Mouse (Mus musculus) heart, postnatal 14 days (tissue): Measurements from ENCODE around the gene Etl4. TPM values are rescaled to one million over a fixed set of nuclear protein-coding genes. Genes with fewer than 3 reads are reported as not detected.
A peak's percentile ranks its signal among the peaks of the same experiment; 100 is the strongest.
"Not testable (repeated sequence)": the region's sequence is repeated elsewhere in the genome, so short reads cannot be mapped to it uniquely, and the experiment has no call there.

ENCODE experiments used
- DNase-seq, 2 experiments: peaks; one replicate each; pipeline ENCODE4 v3.0.0; 2021 to 2022
- intact Hi-C: fragments of 180-260 bp; cut with DNase I; formaldehyde crosslinking; loops from one replicate; pipeline ENCODE4 v1.15.1; 2025
- total RNA-seq, 2 experiments: library from RNA; stranded (reverse); gene quantifications; 2 replicates each; pipeline ENCODE4 v1.2.3; 2021

Etl4 gene
- total RNA-seq, 2 experiments from 2014 or later: 44.5 to 47.0 TPM

DNA sequence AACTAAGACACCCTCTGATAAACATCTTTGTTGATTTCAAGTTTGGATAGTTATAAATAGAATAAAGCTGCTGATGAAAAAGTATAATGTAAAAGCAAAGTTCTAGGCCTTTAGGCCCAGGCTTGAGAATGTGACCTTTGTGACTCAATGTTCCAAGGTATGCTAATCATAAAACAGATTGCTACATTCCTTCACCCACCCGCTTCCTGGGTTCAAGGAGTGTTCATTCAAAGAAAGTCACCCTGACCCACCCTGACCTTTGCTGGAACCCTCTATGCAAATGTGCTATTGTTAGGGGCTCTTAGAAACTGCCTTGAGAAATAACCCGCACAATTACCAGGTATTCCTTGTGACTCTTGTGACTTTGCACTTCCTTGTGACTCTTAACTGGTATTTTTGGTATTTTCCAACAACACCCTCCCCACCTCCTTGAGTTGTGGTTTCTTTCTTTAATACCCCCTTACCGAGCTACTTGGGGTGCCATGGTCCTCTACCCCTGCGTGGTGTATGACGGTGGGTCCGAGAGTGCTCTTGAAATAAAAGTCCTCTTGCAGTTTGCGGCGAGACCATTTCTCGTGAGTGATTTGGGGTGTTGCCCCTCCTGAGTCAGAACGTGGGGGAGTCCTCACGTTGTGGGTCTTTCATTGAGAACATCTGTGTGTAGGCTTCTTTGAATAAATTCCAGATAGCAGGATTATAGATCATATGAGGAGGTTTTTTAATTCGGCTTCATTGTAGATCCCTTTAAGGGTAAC, 758.9 kb downstream of the Etl4 start:
- intact Hi-C loops: loop anchor here (5.0 kb wide), 1 partner anchor 176 kb away; no protein-coding TSS in a partner anchor
- not testable (repeated sequence) for DNase-seq

DNA sequence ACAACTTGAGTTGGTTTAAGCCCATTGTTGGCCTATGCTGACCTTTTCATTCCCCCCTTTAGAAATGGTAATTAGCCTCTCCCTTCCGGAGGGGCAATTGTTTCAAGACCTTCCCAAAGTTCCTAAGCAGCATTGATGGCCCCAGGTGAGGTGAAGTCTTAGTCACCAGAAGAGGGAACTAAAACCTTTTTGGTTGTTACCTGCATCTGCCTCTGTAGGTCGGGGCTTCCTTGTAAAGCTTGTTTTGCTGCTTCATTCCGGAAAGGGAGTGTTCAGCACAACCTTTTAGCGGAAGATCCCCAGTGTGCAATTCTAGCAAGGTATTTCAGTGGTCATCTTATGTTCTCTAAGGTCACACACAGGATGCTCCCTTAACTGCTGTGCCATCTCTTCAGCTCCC, 759.8 kb downstream of the Etl4 start:
- intact Hi-C loops: loop anchor here (5.0 kb wide), 1 partner anchor 177 kb away; no protein-coding TSS in a partner anchor

DNA sequence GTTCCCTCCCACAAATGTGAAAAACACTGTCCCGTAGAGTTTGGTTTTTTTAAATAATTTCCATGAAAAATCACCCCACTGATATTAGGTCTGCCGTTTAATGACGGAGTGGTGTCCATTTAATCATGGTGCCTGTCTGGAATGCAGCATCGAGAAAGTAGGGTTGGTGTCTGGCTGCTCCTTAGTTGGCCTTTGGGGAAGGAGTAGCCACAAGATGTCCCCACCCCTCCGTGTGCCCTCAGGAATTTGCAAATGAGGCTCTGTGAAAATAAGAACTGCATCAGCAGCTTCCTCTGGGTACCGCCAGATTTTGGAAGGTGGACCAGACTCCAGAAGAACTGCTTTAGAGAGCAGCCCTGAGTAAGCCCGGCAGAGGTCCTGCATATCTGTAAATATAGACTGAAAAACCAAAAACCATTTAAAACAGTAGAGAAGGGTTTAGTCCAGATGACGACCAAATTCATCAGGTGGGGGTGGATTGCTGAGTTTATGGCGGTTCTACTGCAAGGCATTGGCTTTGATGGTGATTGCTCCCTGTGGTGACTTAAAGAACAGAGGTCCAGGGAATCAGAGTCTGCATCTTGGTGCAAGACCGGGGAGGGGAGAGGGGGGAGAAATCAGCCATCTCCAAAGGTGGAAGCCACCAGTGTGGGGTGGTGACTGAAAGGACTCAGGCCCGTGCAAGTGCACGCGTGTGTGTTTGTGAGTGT, 762.1 kb downstream of the Etl4 start:
- DNase-seq: no peak
- intact Hi-C loops: loop anchor here (5.0 to 10.0 kb wide), 2 partner anchors 106 to 1257 kb away; no protein-coding TSS in a partner anchor

More for the DNA sequence above, 759.8 kb downstream of the Etl4 start:
- DNase-seq: no peak

DNA sequence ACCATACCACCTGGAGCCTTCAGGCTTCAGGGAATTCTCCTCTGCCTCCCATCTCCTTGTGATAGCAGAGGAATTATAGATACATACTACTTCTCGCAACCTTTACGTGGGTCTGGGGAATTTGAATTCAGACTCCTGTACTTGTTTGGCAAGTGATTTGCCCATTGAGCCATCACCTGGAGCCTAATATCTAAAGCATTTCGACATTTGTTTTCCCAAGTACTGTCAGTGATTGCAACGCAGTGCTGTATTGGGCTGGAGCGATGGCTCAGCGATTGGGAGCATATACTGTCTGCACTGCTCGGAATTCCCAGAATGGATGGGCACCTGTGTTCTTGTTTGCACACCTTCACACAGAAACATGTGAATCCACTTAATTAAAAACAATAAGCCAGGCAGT, 762.7 kb downstream of the Etl4 start:
- intact Hi-C loops: loop anchor here (5.0 to 10.0 kb wide), 2 partner anchors 105 to 1257 kb away; no protein-coding TSS in a partner anchor
- no peak for DNase-seq

DNA sequence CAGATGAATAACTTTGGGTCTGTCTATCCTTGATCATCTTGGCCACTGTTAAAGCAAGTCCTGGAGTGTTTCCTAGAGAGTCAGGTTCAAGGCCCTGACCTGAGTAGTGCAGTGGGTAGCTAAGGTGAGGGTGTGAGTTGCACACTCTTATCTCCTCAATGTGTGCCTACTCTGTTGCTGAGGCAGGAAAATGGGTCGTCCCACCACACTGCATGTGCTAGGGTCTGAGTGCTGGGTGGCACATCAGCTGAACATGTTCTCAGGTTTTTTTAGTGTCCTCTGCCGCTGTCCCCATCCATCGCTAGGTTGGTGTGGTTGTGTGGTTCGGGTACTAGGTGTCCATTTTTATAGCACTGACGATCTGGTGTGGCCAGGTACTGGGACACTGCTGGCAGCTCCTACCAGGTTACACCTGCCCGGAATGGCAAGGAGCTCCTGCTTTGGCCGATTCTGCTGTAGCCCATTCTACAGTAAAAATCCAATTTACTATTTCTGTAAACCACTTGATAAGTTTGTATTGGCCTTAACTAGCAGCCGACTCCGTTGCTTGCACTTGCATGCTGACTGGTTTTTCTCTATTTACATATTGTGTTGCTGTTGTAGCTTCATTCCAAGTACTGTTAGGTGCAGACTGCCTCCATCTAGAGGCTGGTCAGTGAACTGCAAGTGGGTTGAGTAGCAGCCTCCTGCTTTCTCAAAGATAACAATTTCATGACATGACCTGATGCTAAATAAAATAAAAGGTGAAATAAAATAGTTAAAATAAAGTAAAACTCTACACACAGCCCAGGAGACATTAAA, 763.4 kb downstream of the Etl4 start:
- DNase-seq: peak; percentile 54 to 64
- intact Hi-C loops: loop anchor here (5.0 to 10.0 kb wide), 2 partner anchors 104 to 1258 kb away; no protein-coding TSS in a partner anchor

DNA sequence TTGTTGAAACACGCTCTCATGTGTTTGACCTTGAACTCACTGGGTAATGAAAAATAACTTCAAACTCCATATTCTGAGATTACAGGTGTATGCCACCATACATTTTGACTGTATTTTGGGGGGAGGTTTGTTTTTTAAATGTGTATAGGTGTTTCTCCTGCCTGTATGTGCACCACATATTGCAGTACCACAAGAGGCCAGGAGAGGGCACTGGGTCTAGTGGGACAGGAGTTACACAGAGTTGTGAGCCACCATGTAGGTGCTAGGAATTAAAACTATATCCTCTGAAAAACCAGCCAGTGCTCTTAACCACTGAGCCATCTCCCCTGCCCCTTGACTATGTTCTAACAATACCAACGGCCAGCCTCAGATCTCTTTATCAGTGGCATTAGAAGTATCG, 766.8 kb downstream of the Etl4 start:
- DNase-seq: peak in 1 of 2 experiments; percentile 8
- intact Hi-C loops: loop anchor here (10.0 kb wide), 1 partner anchor 1262 kb away; no protein-coding TSS in a partner anchor

DNA sequence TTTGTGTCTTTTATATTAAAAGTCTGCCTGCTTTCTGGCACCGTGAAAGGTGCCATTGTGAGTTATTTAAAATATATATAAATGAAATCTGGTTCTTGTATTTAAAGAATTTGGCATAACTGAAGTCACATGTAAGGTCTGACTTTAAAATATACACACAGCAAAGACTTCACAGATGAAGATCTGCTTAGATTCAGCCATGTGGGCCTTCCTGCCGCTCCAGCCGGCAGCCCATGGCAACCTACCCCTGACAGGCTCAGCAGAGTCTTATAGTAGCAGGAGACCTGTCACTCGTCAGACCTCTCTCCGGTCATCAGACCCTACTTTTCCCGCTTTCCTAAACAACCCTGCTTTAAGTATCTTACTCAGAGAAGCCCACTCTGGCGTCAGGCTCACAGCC, 769.2 kb downstream of the Etl4 start:
- intact Hi-C loops: loop anchor here (10.0 kb wide), 1 partner anchor 1264 kb away; no protein-coding TSS in a partner anchor

DNA sequence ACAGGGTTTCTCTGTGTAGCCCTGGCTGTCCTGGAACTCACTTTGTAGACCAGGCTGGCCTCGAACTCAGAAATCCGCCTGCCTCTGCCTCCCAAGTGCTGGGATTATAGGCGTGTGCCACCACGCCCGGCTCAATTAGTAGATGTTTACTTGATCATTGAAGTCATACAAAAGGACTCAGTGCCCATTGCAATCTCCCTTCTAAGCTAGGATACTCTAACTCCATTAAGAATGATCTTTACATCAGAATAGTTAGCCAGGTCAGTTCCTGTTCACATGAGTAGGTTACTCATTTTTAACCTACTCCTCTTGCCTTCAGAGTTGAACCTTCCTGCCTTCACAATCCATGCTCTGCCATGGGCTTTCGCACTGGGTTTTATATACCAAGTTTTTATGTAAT, 772.6 kb downstream of the Etl4 start:
- DNase-seq, intact Hi-C loops: not testable (repeated sequence)

More for the DNA sequence above, 769.2 kb downstream of the Etl4 start:
- DNase-seq: no peak

DNA sequence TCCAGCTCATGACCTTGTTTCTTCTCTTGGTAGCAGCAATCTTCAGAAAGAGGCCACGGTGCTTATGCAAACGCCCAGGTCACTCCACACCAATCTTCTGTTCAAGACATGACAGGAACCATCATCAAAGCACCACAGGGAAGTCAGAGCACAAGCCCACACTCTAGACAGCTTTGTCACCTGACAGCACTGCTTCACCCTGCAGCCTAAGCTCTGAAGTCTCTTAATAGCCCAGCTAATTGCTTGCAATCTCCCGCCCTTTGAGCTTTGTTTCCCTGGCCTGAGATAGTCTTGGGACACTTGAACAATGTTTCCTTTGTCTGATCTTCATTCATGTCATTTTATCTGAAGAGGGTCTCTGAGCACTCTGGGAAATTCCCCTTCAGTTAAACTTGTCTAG, 779.8 kb downstream of the Etl4 start:
- intact Hi-C loops: no loop called here
- DNase-seq: no peak

DNA sequence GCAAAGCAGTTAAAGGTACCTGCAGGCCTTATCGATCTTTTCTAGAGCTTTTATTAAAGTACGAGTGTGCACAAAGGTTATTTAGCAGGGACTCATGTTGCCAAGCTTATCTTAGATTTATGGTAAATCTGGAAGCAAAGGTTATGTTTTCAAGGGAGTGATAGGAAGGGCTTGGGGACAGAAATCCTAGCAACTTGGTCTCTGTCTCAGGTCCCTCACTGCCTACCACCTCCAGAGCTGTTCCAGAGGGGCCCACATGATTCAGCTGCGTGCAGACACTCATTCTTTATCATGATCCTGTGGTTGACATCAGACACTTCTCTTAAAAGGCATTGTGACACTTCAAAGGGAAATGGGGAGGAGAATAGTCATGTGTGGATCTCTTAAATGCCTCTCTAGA, 783.3 kb downstream of the Etl4 start:
- no peak for DNase-seq
- intact Hi-C loops: no loop called here

DNA sequence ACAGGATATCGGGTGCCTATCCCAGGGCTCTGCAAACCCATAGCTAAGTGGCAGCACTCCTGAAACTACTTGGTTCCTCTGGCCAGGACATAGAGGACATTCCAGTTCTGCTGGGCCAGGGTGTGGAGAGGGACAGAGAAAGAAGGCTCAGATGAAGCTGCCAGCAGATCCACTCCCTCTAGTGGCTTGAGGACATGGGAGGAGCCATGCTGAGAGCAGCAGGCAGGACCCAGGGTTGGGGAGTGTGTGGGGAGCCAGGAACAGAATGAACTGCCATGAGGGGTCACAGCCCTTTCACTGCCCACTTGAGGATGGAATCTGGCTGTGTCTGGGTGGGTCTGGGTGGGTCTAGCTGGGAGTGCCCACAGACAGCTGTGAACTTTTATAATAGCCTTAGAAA, 784.2 kb downstream of the Etl4 start:
- DNase-seq: peak in 1 of 2 experiments; percentile 4

DNA sequence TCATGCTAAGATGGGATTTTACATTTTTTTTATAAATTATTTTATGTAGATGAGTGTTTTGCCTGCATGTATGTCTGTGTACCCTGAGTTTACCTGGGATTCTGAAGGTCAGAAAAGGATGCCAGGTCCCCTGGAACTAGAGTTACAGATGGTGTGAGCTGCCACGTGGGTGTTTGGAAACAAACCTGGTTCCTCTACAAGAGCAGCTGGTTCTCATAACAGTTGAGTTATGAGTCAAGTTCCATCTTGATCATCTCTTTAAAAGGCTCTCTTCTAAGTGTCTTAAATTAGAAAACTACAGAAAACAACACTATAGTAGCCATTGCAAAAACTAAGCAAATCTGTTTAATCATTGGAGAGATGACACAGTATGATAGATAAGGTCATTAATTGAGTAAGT, 788.1 kb downstream of the Etl4 start:
- no peak for DNase-seq
- intact Hi-C loops: no loop called here

More for the DNA sequence above, 784.2 kb downstream of the Etl4 start:
- intact Hi-C loops: no loop called here

DNA sequence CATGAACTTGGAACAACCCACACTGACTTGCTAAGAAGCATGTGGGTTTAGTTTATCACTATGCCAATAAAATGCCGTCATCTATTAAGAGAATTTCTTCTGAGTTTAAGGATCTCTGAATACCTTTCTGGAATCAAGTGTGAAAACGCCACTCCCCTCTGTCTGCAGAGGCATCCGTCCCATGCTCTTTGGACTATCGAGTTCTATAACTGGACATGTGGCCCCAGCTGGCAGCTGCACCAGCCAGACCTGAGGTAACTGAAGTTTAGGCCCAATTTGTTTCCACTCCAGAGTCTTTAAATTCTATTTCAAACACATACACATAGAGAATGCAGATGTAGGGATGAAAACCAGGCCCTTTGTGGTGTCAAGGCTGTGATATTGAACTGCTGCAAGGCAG, 795.5 kb downstream of the Etl4 start:
- no peak for DNase-seq
- intact Hi-C loops: no loop called here

DNA sequence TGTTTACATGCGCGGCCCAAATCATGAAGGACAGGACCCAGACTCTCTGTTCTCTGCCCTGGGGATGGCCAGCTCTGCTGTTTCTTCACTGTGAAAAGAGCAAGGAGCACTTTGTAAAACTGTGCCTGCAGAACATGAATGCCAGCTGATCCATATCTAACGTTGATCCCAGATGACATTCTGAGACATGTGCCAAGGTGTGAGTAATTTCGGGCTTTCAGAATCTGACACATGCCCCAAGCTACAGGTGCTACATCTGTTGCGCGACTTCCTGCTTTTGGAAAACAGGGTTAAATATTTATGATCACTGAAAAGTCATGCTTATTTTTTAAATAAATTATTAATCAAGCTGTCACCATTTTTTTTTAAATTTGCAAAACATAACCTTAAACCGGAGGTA, 801.0 kb downstream of the Etl4 start:
- DNase-seq: no peak
- intact Hi-C loops: no loop called here

DNA sequence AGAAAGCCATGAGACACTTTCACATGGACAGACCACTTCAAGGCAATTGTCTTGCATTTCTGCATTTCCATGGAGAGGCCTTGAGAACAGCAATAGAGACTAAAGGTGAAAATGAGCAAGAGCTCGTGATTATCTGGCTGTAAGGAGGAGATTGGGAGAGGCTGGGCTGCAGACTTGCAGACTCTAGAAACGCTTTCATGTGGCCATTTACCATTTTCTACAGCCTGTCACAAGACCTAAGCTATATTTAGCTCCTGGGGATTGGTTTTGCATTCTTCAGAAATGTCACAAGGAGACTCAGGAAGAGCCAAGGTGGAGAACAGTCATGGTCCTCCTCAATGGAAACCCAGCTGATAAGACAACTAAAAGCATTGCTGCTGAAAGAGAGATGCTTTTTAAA, 801.4 kb downstream of the Etl4 start:
- no peak for DNase-seq
- intact Hi-C loops: no loop called here

DNA sequence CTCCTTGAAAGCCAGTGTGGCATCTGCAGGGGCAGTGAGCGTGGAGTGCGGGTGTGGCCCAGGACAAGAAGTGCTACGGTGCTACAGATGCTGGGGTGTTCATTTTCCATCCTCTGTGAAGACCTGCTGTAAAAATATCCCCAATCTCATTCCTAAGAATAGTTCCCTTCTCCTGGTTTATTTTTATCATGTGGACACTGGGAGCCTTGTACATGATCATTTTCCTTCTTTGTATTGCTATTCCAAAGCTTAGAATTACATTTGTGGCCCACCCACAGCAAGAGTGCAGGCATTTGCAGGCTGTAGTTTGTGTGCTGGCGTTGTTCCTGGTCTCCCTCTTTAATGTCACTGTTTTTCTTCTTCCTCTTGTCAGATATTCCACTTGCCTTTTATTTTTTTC, 809.5 kb downstream of the Etl4 start:
- no peak for DNase-seq

DNA sequence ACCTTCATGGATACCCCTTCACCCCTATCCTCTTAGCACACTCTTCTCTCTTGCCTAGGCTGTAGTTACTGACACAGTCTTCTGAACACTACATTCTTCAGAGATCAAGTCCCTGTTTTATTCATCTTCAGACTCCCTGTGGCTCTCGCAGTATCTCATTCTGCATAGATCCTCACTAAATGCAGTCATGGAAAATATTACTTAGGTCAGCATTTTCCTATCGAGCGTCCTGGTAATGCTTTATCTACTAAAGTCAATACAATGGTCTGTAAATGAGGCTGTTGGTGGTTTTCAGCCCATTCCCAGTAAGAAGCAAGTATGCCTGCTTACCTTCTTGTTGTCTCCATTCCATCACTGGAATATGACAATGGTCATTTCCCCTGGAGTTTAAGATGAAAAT, 811.5 kb downstream of the Etl4 start:
- intact Hi-C loops: loop anchor here (5.0 kb wide), 1 partner anchor 56 kb away; no protein-coding TSS in a partner anchor
- DNase-seq: no peak

More for the DNA sequence above, 809.5 kb downstream of the Etl4 start:
- intact Hi-C loops: no loop called here

DNA sequence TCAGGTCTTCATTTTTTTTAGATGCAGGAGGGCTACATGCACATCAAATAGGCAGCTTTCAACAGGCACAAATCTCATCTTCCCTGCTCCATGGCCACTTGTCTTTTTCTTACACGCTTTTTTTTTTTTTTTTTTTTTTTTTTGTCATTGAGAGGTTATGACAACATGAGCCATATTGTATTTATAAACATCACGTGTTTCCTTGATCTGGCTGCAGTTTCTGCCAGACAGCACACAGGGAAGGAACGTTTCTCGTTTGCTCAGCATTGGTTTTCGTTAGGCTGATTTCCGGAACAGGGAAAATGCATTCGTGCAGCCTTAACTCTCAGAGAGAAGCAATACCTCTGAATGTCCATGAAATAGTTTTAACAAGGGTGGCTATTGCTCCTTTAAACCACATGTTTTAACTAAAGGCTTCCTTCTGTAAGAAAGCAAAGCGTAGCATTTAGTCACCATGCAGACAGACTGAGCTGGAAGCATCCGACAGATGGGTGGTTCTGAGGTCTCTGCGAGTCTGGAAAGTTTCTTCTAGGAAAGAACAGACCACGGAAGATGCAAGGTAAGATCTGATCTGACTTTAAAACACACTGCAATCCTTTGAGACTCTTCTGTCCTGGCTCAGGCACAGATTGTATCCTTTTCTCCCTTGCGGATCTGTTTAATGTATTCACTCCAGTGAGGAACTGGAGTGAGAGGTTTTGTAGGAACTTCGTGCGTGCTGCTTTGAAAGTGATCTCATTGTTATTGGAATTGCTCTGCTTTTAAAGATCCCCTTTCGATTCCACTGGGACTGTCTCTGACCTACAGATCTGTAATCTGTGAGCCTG, 812.8 kb downstream of the Etl4 start:
- intact Hi-C loops: loop anchor here (5.0 kb wide), 1 partner anchor 55 kb away; no protein-coding TSS in a partner anchor
- DNase-seq: peak; percentile 18 to 28

DNA sequence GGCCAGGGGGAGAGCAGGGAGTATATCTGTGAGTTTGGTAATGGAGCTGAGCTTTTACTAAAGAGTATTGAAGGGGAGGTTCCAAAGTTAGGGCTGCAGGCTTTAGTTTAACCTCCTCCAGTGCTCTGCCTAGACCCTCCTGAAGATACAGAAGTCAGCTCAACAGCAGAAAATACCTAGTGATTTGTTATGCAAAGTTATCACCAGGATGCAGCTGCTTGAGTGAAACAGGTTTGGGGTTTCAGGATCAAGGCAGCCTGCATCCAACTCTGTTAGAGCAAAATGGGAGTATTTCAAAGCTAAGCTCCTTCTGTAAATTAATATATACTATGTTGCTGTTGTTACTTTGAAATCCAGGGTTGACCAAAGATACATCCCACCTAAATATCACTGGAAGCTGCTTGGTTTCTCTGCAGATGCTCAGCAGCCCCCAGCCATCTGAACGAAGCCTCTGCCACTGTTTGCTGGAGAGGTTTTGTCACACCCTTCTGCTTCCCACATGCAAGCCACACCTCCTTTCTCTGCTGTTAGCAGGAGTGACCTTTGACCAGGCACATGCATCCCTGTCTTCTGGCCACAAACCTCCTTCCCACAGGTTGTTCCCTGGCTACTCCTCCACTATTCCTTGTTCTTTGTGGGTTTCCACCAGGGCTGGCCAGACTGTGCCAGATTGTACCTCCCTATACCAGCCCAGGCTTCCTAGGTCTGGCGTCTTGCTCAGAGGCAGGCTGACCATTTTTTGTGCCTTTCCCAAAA, 814.6 kb downstream of the Etl4 start:
- intact Hi-C loops: loop anchor here (5.0 kb wide), 1 partner anchor 53 kb away; no protein-coding TSS in a partner anchor
- no peak for DNase-seq
